Mouse (Mus musculus) bone marrow, adult 2 months (tissue): ENCODE data around the gene Smad1.

Experiments used
- CTCF ChIP-seq: fragments of 200-500 bp; IDR thresholded peaks from 2 replicates; pipeline ENCODE4 v1.5.1; 2011; ENCODE audit warnings: low read length, control low read depth; ENCODE audit not compliant: control insufficient read depth, insufficient read depth
- POLR2A ChIP-seq: fragments of 200-500 bp; IDR thresholded peaks from 2 replicates; pipeline ENCODE4 v1.6.1; 2011; ENCODE audit warnings: low read depth, mild to moderate bottlenecking, control low read depth, low read length, borderline replicate concordance; ENCODE audit not compliant: control insufficient read depth

DNA sequence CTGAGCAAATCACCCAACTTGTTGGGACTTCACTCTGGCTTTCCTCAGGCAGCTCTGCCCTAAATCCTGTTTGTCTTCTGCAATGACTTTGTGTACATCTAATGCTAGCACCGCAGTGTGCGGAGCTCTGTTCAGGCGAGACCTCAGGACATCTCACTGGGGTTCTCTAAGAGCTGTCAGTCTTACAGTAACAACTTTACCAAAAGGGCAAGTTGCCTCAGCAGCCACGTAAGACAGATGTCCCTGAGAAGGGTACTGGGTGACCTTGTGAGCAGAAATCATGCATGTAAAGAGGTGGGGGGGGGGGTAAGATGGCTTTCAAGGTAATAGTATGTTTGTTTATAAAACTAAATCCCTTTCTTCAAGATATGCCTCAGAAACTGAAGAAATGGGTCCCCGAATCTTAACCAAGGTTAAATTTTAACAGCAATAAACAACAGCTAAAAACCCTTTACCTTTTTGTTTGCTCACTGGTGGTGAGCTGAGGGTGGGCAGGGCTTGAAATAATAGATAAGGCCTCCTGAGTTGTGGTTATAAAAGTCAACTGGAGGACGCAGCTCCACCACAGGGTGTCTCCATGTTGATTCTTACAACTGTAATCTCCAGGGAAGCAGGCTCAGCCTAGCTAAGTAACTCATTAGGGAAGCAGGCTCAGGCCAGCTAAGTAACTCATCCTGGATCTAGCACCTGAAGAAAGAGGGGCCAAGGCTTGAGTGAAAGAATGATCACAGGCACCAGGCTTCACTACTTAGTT is 38.4 kb downstream of the Smad1 start:
- no peak for TF ChIP-seq CTCF
- TF ChIP-seq POLR2A: no peak
